Mouse (Mus musculus) thymus, adult 18-20 months (tissue): ENCODE data around the gene Cav2.

ENCODE experiments used
- DNase-seq, 2 experiments: peaks; one replicate each; pipeline ENCODE4 v3.0.0; 2022; ENCODE audit warnings: mixed read lengths in 2 of 2

Gene Cav2

GRCm38 (mm10) chr6:17314241-17314640, 33.3 kb downstream of the Cav2 start:
- DNase-seq, result no peak

- no peak for DNase-seq
Observed at GRCm38 (mm10) chr6:17314659-17315616, 34.0 kb downstream of the Cav2 start.

- DNase-seq, result no peak
Observed at GRCm38 (mm10) chr6:17316294-17317166, 35.5 kb downstream of the Cav2 start.

- no peak for DNase-seq
Observed at GRCm38 (mm10) chr6:17317167-17317524, 36.2 kb downstream of the Cav2 start.

- no peak for DNase-seq
Observed at GRCm38 (mm10) chr6:17317944-17318343, 37.0 kb downstream of the Cav2 start.

GRCm38 (mm10) chr6:17321976-17322375, 41.0 kb downstream of the Cav2 start:
- DNase-seq, result no peak

- DNase-seq, result no peak
Observed at GRCm38 (mm10) chr6:17327216-17327615, 46.2 kb downstream of the Cav2 start.

- no peak for DNase-seq
Observed at GRCm38 (mm10) chr6:17329801-17330200, 48.8 kb downstream of the Cav2 start.

GRCm38 (mm10) chr6:17337724-17338123, 56.7 kb downstream of the Cav2 start:
- DNase-seq, result no peak
